Mouse (Mus musculus) spleen, postnatal 36 days (tissue): ENCODE results near the gene Rspo3.
A peak's percentile ranks its signal among the peaks of the same experiment; 100 is the strongest.

Experiments
- DNase-seq, 2 experiments: peaks; one replicate each; pipeline ENCODE4 v3.0.0; 2022; ENCODE audit warnings: low spot score in 2 of 2, mixed read lengths in 1 of 2

The Rspo3 gene

GRCm38 (mm10) chr10:29535546-29536260, at the start of gene Rspo3:
Gene Rspo3 (minus strand): TSS chr10:29535867.
- no peak for DNase-seq

GRCm38 (mm10) chr10:29581940-29582339, 46.3 kb upstream of the Rspo3 start:
- DNase-seq = no peak

GRCm38 (mm10) chr10:29581476-29581875, 45.8 kb upstream of the Rspo3 start:
- no peak for DNase-seq

- no peak for DNase-seq
Observed at GRCm38 (mm10) chr10:29555983-29556382, 20.3 kb upstream of the Rspo3 start.

GRCm38 (mm10) chr10:29554365-29554764, 18.7 kb upstream of the Rspo3 start:
- no peak for DNase-seq

- DNase-seq = no peak
Observed at GRCm38 (mm10) chr10:29542982-29543381, 7.3 kb upstream of the Rspo3 start.

GRCm38 (mm10) chr10:29539516-29539915, 3.8 kb upstream of the Rspo3 start:
- DNase-seq = no peak

GRCm38 (mm10) chr10:29538791-29539190, 3.1 kb upstream of the Rspo3 start:
- DNase-seq = no peak

GRCm38 (mm10) chr10:29534830-29535227, 838 bp downstream of the Rspo3 start:
- DNase-seq = no peak

GRCm38 (mm10) chr10:29533846-29534829, 1.5 kb downstream of the Rspo3 start:
- no peak for DNase-seq

GRCm38 (mm10) chr10:29532821-29533715, 2.6 kb downstream of the Rspo3 start:
- peak in 1 of 2 experiments; percentile 6 for DNase-seq

GRCm38 (mm10) chr10:29513563-29513962, 22.1 kb downstream of the Rspo3 start:
- DNase-seq = no peak

- DNase-seq = no peak
Observed at GRCm38 (mm10) chr10:29508167-29508566, 27.5 kb downstream of the Rspo3 start.

GRCm38 (mm10) chr10:29497205-29497822, 38.4 kb downstream of the Rspo3 start:
- no peak for DNase-seq

GRCm38 (mm10) chr10:29493996-29494395, 41.7 kb downstream of the Rspo3 start:
- DNase-seq = no peak

GRCm38 (mm10) chr10:29480945-29481344, 54.7 kb downstream of the Rspo3 start:
- DNase-seq = no peak

GRCm38 (mm10) chr10:29479401-29479800, 56.3 kb downstream of the Rspo3 start:
- DNase-seq = no peak

- no peak for DNase-seq
Observed at GRCm38 (mm10) chr10:29470454-29470853, 65.2 kb downstream of the Rspo3 start.

- no peak for DNase-seq
Observed at GRCm38 (mm10) chr10:29460100-29460499, 75.6 kb downstream of the Rspo3 start.

- no peak for DNase-seq
Observed at GRCm38 (mm10) chr10:29459632-29460031, 76.0 kb downstream of the Rspo3 start.

- DNase-seq = no peak
Observed at GRCm38 (mm10) chr10:29445076-29445475, 90.6 kb downstream of the Rspo3 start.
